Mouse (Mus musculus): ENCODE measurements around the gene Tigd3. TPM values are rescaled to one million over a fixed set of nuclear protein-coding genes. Genes with fewer than 3 reads are reported as not detected.
"Not testable (repeated sequence)": the region's sequence is repeated elsewhere in the genome, so short reads cannot be mapped to it uniquely, and the experiment has no call there.

The Tigd3 gene
- polyA plus RNA-seq, 1 experiment = 0.70 TPM

DNA sequence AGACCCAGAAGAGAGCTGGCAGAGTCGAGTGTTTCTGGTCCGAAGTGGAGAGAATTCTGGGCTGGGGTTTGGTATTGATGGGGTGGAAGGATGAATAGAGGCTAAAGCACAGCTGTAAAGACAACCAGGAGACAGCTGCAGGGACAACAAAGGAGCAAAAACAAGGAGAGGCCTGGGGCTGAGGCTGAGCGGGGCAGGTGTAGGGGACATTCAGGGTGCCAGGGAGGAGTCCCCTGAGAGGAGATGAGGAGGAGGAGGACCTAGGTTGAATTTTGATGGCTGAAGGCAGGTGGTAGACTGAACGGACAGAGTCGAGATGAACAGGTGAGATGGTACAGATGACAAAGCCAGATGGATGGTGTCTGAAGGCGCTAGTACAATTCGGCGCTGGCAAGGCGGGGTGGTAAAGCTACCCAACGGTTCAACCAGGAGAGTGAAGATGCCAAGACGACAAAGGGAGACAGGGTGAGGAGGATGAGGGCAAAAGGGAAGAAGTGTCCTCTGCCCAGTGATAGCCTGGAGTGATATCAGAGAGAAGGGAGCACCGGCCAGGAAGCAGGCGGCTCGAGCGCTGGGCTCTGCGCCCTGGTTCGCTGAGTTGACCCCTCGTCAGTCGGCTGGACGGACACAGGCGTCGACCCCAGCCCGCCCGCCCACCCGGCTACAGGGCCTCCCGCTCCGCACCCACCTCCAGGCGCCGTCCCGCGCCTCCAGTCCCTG, 507 bp downstream of the Tigd3 start:
- TF ChIP-seq POLR2A (IDR thresholded peaks at IDR 0.05; ENCODE audit: borderline replicate concordance, low read depth, low read length) (no peak), CTCF (IDR thresholded peaks at IDR 0.05; ENCODE audit: low read depth, low read length) (no peak)
- Histone ChIP-seq H3K4me1 (ENCODE audit: control insufficient read depth, insufficient read depth, low read length) (no peaks in the 10 kb centered on the region), H3K27ac (ENCODE audit: insufficient read depth, low read depth, low read length) (no peak overlapping the region), H3K4me3 (ENCODE audit: insufficient read depth, low read length) (peak overlapping the region; percentile 52)

GRCm38 (mm10) chr19:5892735-5893134, 1.2 kb downstream of the Tigd3 start:
- H3K27ac ChIP-seq (ENCODE audit: insufficient read depth, low read depth, low read length) = no peak overlapping the region
- no peaks in the 10 kb centered on the region for H3K4me1 ChIP-seq (ENCODE audit: control insufficient read depth, insufficient read depth, low read length)
- no peak overlapping the region for H3K4me3 ChIP-seq (ENCODE audit: insufficient read depth, low read length)
- TF ChIP-seq POLR2A (IDR thresholded peaks at IDR 0.05; ENCODE audit: borderline replicate concordance, low read depth, low read length) (no peak), CTCF (IDR thresholded peaks at IDR 0.05; ENCODE audit: low read depth, low read length) (no peak)

DNA sequence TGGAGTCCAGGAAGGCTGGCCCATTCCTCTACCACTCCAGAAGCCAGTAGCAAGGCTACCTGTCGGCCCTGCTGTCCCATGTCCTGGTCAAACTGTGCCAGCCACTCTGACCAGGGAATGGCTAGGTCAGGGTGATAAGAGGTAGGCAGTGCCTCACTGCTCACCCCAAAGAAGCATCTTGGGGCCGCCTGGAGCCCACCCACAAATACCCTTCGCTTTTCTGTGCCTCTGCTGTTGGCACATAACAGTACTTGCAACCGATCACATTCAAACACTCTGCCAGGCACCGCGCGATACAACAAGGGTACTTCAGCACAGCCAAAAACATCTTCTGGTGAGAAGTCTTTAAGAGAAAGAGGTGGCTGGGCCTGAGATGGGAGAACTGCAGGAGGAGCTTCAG, 1.7 kb downstream of the Tigd3 start:
- H3K27ac ChIP-seq (ENCODE audit: insufficient read depth, low read depth, low read length) = no peak overlapping the region
- no peak overlapping the region for H3K4me3 ChIP-seq (ENCODE audit: insufficient read depth, low read length)
- H3K4me1 ChIP-seq (ENCODE audit: control insufficient read depth, insufficient read depth, low read length) = peaks cover 2% of the 10 kb centered on the region
- TF ChIP-seq CTCF (IDR thresholded peaks at IDR 0.05; ENCODE audit: low read depth, low read length) (no peak), POLR2A (IDR thresholded peaks at IDR 0.05; ENCODE audit: borderline replicate concordance, low read depth, low read length) (no peak)

GRCm38 (mm10) chr19:5891521-5892258, 2.3 kb downstream of the Tigd3 start:
- H3K27ac ChIP-seq (ENCODE audit: insufficient read depth, low read depth, low read length) = no peak overlapping the region
- no peak for TF ChIP-seq POLR2A (IDR thresholded peaks at IDR 0.05; ENCODE audit: borderline replicate concordance, low read depth, low read length)
- TF ChIP-seq CTCF (IDR thresholded peaks at IDR 0.05; ENCODE audit: low read depth, low read length) = no peak

GRCm38 (mm10) chr19:5889211-5889610, 4.7 kb downstream of the Tigd3 start:
- TF ChIP-seq CTCF (IDR thresholded peaks at IDR 0.05; ENCODE audit: low read depth, low read length) = no peak
- H3K4me3 ChIP-seq (ENCODE audit: insufficient read depth, low read length) = no peak overlapping the region
- H3K27ac ChIP-seq (ENCODE audit: insufficient read depth, low read depth, low read length) = no peak overlapping the region
- H3K4me1 ChIP-seq (ENCODE audit: control insufficient read depth, insufficient read depth, low read length) = peaks cover 12% of the 10 kb centered on the region

More at GRCm38 (mm10) chr19:5891521-5892258, 2.3 kb downstream of the Tigd3 start:
- H3K4me1 ChIP-seq (ENCODE audit: control insufficient read depth, insufficient read depth, low read length) = peaks cover 7% of the 10 kb centered on the region
- H3K4me3 ChIP-seq (ENCODE audit: insufficient read depth, low read length) = no peak overlapping the region

DNA sequence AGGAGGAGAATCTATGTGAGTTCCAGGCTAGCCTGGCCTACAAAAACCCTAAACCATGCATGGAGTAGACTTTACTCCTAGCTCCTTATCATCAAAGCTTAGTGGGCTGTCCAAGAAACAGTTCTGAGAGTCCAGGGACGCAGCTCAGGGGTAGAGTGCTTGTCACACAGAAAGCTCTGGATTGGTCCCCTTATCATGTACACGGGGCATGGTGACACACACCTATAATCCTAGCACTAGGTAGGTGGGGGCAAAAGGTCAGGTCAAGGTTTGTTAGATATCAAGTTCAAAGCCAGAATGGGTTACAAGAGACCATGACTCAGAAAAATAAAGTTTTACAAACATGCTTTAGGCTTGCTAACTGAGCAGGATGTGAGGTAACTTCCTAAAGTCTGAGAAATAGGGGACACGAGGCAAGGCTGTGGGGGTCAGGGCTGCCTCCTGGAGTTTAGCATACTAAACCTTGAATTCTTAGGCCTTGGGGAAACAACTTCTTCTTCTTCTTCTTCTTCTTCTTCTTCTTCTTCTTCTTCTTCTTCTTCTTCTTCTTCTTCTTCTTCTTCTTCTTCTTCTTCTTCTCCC, 6.6 kb downstream of the Tigd3 start:
- no peak for TF ChIP-seq POLR2A (IDR thresholded peaks at IDR 0.05; ENCODE audit: borderline replicate concordance, low read depth, low read length)
- no peak for TF ChIP-seq CTCF (IDR thresholded peaks at IDR 0.05; ENCODE audit: low read depth, low read length)
- H3K27ac ChIP-seq (ENCODE audit: insufficient read depth, low read depth, low read length) = peak overlapping the region; percentile 22; the same call in 1 of the 2 replicates
- H3K4me1 ChIP-seq (ENCODE audit: control insufficient read depth, insufficient read depth, low read length) = peaks cover 18% of the 10 kb centered on the region
- no peak overlapping the region for H3K4me3 ChIP-seq (ENCODE audit: insufficient read depth, low read length)

DNA sequence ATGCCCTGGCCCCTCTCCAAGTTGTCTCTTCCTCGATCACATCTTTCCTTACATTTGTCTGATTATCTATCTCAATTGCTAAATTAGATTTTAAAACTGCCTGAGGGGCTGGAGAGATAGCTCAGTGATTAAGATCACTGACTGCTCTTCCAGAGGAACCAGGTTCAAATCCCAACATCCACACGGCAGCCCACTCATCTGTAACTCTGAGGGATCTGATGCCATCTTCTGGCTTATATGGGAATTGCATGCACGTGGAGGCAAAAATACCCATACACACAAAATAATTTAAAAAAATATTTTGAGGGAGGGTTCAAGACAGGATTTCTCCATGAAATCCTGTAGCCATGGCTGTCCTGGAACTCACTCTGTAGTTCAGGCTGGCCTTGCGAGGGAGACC, 8.1 kb downstream of the Tigd3 start:
- no peak overlapping the region for H3K27ac ChIP-seq (ENCODE audit: insufficient read depth, low read depth, low read length)
- TF ChIP-seq CTCF (IDR thresholded peaks at IDR 0.05; ENCODE audit: low read depth, low read length) = no peak
- no peak for TF ChIP-seq POLR2A (IDR thresholded peaks at IDR 0.05; ENCODE audit: borderline replicate concordance, low read depth, low read length)
- H3K4me1 ChIP-seq (ENCODE audit: control insufficient read depth, insufficient read depth, low read length) = peaks cover 26% of the 10 kb centered on the region
- H3K4me3 ChIP-seq (ENCODE audit: insufficient read depth, low read length) = no peak overlapping the region

DNA sequence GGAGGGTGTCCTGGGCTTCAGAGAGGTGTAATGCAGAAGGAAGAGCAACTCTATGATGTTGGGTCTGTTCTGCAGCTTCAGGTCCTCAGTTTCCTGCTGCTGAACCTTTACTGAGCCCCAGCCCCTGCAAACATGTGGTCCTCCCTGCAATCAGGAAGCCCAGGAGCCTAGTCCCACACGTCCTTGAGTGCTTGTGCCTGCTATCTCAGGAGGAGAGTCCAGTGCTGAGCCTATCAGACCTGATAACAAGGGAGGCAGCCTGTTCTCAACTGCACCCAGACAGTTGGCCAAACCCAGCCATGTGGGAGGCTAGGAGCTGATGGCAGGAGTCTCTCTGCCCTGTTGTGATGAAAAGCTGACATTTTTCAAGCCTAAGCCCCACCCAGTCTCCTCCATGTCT, 10.0 kb downstream of the Tigd3 start:
- Histone ChIP-seq H3K4me3 (ENCODE audit: insufficient read depth, low read length) (no peak overlapping the region), H3K4me1 (ENCODE audit: control insufficient read depth, insufficient read depth, low read length) (peaks cover 42% of the 10 kb centered on the region), H3K27ac (ENCODE audit: insufficient read depth, low read depth, low read length) (no peak overlapping the region)
- no peak for TF ChIP-seq CTCF (IDR thresholded peaks at IDR 0.05; ENCODE audit: low read depth, low read length)
- no peak for TF ChIP-seq POLR2A (IDR thresholded peaks at IDR 0.05; ENCODE audit: borderline replicate concordance, low read depth, low read length)

DNA sequence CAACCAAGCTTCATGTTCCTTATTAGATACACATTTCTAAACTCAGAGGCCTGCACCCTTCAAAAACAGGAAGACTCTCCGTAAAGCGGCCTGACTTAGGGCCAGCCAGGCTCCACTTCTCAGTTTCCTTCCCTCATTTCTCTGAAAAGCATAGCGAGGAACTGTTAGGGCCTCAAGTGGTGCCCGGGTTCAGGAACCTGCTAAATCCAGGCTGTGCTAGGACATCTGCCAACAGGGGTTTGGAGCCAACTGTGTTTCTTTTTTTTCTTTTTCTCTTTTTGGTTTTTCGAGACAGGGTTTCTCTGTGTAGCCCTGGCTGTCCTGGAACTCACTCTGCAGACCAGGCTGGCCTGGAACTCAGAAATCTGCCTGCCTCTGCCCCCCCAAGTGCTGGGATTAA, 11.9 kb downstream of the Tigd3 start:
- not testable (repeated sequence) for H3K4me3 ChIP-seq (ENCODE audit: insufficient read depth, low read length)
- Histone ChIP-seq H3K4me1 (ENCODE audit: control insufficient read depth, insufficient read depth, low read length) (peaks cover 41% of the 10 kb centered on the region), H3K27ac (ENCODE audit: insufficient read depth, low read depth, low read length) (peak overlapping the region; percentile 75)

DNA sequence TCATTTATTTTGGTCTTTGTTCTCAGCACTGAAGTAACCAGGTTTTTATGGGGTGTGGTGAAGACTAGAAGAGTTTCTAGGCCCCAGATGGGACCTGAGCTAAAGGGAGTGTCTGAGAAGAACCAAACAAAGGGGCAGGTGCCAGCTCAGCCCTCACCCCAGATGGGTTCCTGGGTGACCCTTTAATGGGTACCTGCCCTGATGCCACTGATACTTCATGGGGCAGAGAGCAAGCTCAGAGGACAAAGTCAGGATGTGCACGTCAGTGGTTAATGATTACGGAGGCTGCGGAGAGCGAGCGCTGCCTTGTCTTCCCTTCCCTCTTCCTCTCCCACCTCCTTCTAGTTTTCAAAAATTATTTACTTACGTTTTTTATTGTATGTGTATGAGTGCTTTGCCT, 12.8 kb downstream of the Tigd3 start:
- peaks cover 40% of the 10 kb centered on the region for H3K4me1 ChIP-seq (ENCODE audit: control insufficient read depth, insufficient read depth, low read length)
- no peak overlapping the region for H3K4me3 ChIP-seq (ENCODE audit: insufficient read depth, low read length)
- H3K27ac ChIP-seq (ENCODE audit: insufficient read depth, low read depth, low read length) = peak overlapping the region; percentile 65
- TF ChIP-seq CTCF (IDR thresholded peaks at IDR 0.05; ENCODE audit: low read depth, low read length) = no peak
- no peak for TF ChIP-seq POLR2A (IDR thresholded peaks at IDR 0.05; ENCODE audit: borderline replicate concordance, low read depth, low read length)

Data from bone marrow macrophage, adult 2 months (primary cell).